ENCODE assay signal across 8 mouse cellular contexts in genomic region chr9:87254903-87255695, GRCm38 (mm10). TPM values are rescaled to one million over a fixed set of nuclear protein-coding genes. Genes with fewer than 3 reads are reported as not detected.
A peak's percentile ranks its signal among the peaks of the same experiment; 100 is the strongest.
DNase-seq lines count a peak whose midpoint lies in the region; ATAC-seq and TF ChIP-seq lines count a peak whose summit lies in the region.

TSS of gene Cep162 (minus strand) at chr9:87255536.

- peak; percentile 97 for ATAC-seq in forebrain, embryonic 12.5 days (ENCODE audit: low FRiP score)
- peak; percentile 98 for ATAC-seq in heart, postnatal 0 days (ENCODE audit: insufficient read depth, low read depth)
- peak; percentile 94 for ATAC-seq in liver, embryonic 16.5 days (ENCODE audit: low read depth)
- peak; percentile 99 for ATAC-seq in neural tube, embryonic 13.5 days (ENCODE audit: low read depth)

- peak within 1 kb of the TSS; percentile 63 for H3K9ac ChIP-seq in forebrain, embryonic 12.5 days
- H3K9ac ChIP-seq in heart, postnatal 0 days (replicated peaks; ENCODE audit: low read depth, low read length): peak within 1 kb of the TSS; percentile 69
- peak within 1 kb of the TSS; percentile 65 for H3K9ac ChIP-seq in liver, embryonic 16.5 days (ENCODE audit: low read depth, low read length)
- peak within 1 kb of the TSS; percentile 77 for H3K9ac ChIP-seq in neural tube, embryonic 13.5 days

- peak; percentile 41; the same call in 1 of the 2 replicates for TF ChIP-seq POLR2A in testis, adult 2 months (IDR thresholded peaks at IDR 0.05; ENCODE audit: control insufficient read depth, low read depth, low read length)

- H3K27ac ChIP-seq in forebrain, embryonic 12.5 days: peak within 1 kb of the TSS; percentile 93
- peak within 1 kb of the TSS; percentile 16 for H3K27ac ChIP-seq in heart, postnatal 0 days (ENCODE audit: low read depth)
- peak within 1 kb of the TSS; percentile 61; the same call in 1 of the 2 replicates for H3K27ac ChIP-seq in liver, embryonic 16.5 days (ENCODE audit: low read length)
- H3K27ac ChIP-seq in neural tube, embryonic 13.5 days (replicated peaks): peak within 1 kb of the TSS; percentile 91
- peak within 1 kb of the TSS; percentile 64 for H3K27ac ChIP-seq in testis, adult 2 months (ENCODE audit: control insufficient read depth, insufficient read depth, low read depth, low read length)

- H3K27me3 ChIP-seq in E14TG2a.4 (ENCODE audit: insufficient read depth, low read length): no peaks in the 10 kb centered on the region
- H3K27me3 ChIP-seq in forebrain, embryonic 12.5 days: no peaks in the 10 kb centered on the region
- H3K27me3 ChIP-seq in heart, postnatal 0 days (ENCODE audit: control insufficient read depth, insufficient read depth, low read length): no peaks in the 10 kb centered on the region
- no peaks in the 10 kb centered on the region for H3K27me3 ChIP-seq in liver, embryonic 16.5 days (ENCODE audit: control insufficient read depth, insufficient read depth, low read depth, low read length)
- no peaks in the 10 kb centered on the region for H3K27me3 ChIP-seq in neural tube, embryonic 13.5 days
- H3K27me3 ChIP-seq in testis, adult 2 months (ENCODE audit: control insufficient read depth, insufficient read depth, low read length): no peaks in the 10 kb centered on the region

- H3K36me3 ChIP-seq in E14TG2a.4 (ENCODE audit: insufficient read depth, low read length): no peaks in the 10 kb centered on the region
- H3K36me3 ChIP-seq in forebrain, embryonic 12.5 days (replicated peaks): no peaks in the 10 kb centered on the region
- H3K36me3 ChIP-seq in heart, postnatal 0 days (replicated peaks; ENCODE audit: control insufficient read depth, insufficient read depth, low read length): no peaks in the 10 kb centered on the region; the same call in 1 of the 2 replicates
- no peaks in the 10 kb centered on the region for H3K36me3 ChIP-seq in liver, embryonic 16.5 days (ENCODE audit: control insufficient read depth, insufficient read depth)
- H3K36me3 ChIP-seq in neural tube, embryonic 13.5 days: no peaks in the 10 kb centered on the region
- no peaks in the 10 kb centered on the region for H3K36me3 ChIP-seq in testis, adult 2 months (ENCODE audit: control insufficient read depth, insufficient read depth, low read length)

- peaks cover 13% of the 10 kb centered on the region for H3K9me3 ChIP-seq in E14TG2a.4 (ENCODE audit: low read length)
- no peaks in the 10 kb centered on the region for H3K9me3 ChIP-seq in forebrain, embryonic 12.5 days
- H3K9me3 ChIP-seq in heart, postnatal 0 days (replicated peaks; ENCODE audit: control insufficient read depth, low read length): 0 out of 2 replicates have a peak, but pooled peaks cover 3% of the 10 kb centered on the region
- no peaks in the 10 kb centered on the region for H3K9me3 ChIP-seq in liver, embryonic 16.5 days (replicated peaks; ENCODE audit: control insufficient read depth, low read length)
- 0 out of 2 replicates have a peak, but pooled peaks cover 3% of the 10 kb centered on the region for H3K9me3 ChIP-seq in neural tube, embryonic 13.5 days

- WGBS in forebrain, embryonic 12.5 days: under 1% methylated on average over 41 of the region's 41 CpGs
- WGBS in heart, postnatal 0 days: under 1% methylated on average over 41 of the region's 41 CpGs
- under 1% methylated on average over 41 of the region's 41 CpGs for WGBS in liver, embryonic 16.5 days (ENCODE audit: insufficient replicate concordance)
- whole genome bisulfite sequencing in neural tube, embryonic 13.5 days: under 1% methylated on average over 41 of the region's 41 CpGs

- H3K4me1 ChIP-seq in E14TG2a.4 (replicated peaks; ENCODE audit: low read depth, low read length): 0 out of 2 replicates have a peak, but pooled peaks cover 3% of the 10 kb centered on the region
- peaks cover 6% of the 10 kb centered on the region for H3K4me1 ChIP-seq in forebrain, embryonic 12.5 days
- peaks cover 4% of the 10 kb centered on the region; the same call in 1 of the 2 replicates for H3K4me1 ChIP-seq in heart, postnatal 0 days (ENCODE audit: control insufficient read depth, insufficient read depth)
- H3K4me1 ChIP-seq in liver, embryonic 16.5 days (ENCODE audit: control insufficient read depth, low read depth, low read length): peaks cover 4% of the 10 kb centered on the region
- peaks cover 12% of the 10 kb centered on the region for H3K4me1 ChIP-seq in neural tube, embryonic 13.5 days (replicated peaks)
- no peaks in the 10 kb centered on the region for H3K4me1 ChIP-seq in testis, adult 2 months (ENCODE audit: control insufficient read depth, insufficient read depth, low read length)

- peak within 1 kb of the TSS; percentile 67 for H3K4me2 ChIP-seq in forebrain, embryonic 12.5 days
- H3K4me2 ChIP-seq in heart, postnatal 0 days (ENCODE audit: low read depth, low read length): peak within 1 kb of the TSS; percentile 88
- peak within 1 kb of the TSS; percentile 79 for H3K4me2 ChIP-seq in liver, embryonic 16.5 days (ENCODE audit: low read depth, low read length)
- H3K4me2 ChIP-seq in neural tube, embryonic 13.5 days: peak within 1 kb of the TSS; percentile 75

- no peak for TF ChIP-seq EP300 in heart, postnatal 0 days (IDR thresholded peaks at IDR 0.05; ENCODE audit: low read depth)

- peak; percentile 81 for DNase-seq in c-Kit-positive CD71-positive TER-119-positive erythroid progenitor cells, embryonic 14.5 days (ENCODE audit: low spot score)
- DNase-seq in heart, postnatal 0 days (ENCODE audit: low spot score): peak; percentile 89
- peak; percentile 90 to 94 for DNase-seq in kidney, postnatal 4 days

- no peak for TF ChIP-seq CTCF in E14TG2a.4 (conservative IDR thresholded peaks at IDR 0.05; ENCODE audit: low read length)
- TF ChIP-seq CTCF in heart, postnatal 0 days (IDR thresholded peaks at IDR 0.05; ENCODE audit: low read depth): no peak
- 0 out of 2 replicates have a peak, but pooled peaks have one; percentile 1 for TF ChIP-seq CTCF in testis, adult 2 months (IDR thresholded peaks at IDR 0.05; ENCODE audit: control insufficient read depth, insufficient read depth, insufficient replicate concordance, low read depth, low read length)

- H3K4me3 ChIP-seq in E14TG2a.4 (replicated peaks; ENCODE audit: low read length): peak within 1 kb of the TSS; percentile 90
- peak within 1 kb of the TSS; percentile 64 for H3K4me3 ChIP-seq in forebrain, embryonic 12.5 days (replicated peaks)
- H3K4me3 ChIP-seq in heart, postnatal 0 days (ENCODE audit: low read depth, low read length): peak within 1 kb of the TSS; percentile 66
- H3K4me3 ChIP-seq in liver, embryonic 16.5 days (ENCODE audit: low read depth, low read length): peak within 1 kb of the TSS; percentile 75
- H3K4me3 ChIP-seq in neural tube, embryonic 13.5 days: peak within 1 kb of the TSS; percentile 70
- H3K4me3 ChIP-seq in testis, adult 2 months (ENCODE audit: control insufficient read depth, low read depth, low read length): peak within 1 kb of the TSS; percentile 91

RNA-seq across cellular contexts. Expression of gene Cep162, which starts in this region (rescaled TPM):
- polyA plus RNA-seq in forebrain, embryonic 12.5 days (2016; fragmentation: Nextera tagmentation; extraction: Ambion mirVana): 12.3 and 12.7 TPM in 2 replicates
- 2.0 and 2.2 TPM in 2 replicates for total RNA-seq in heart, postnatal 0 days (2014; rRNA removed; ENCODE audit: low replicate concordance)
- polyA plus RNA-seq in heart, postnatal 0 days (2015; fragmentation: Nextera tagmentation; extraction: Ambion mirVana): 2.2 and 2.3 TPM in 2 replicates
- polyA plus RNA-seq in liver, embryonic 16.5 days (2015; fragmentation: Nextera tagmentation; extraction: Ambion mirVana): 1.6 and 1.7 TPM in 2 replicates
- polyA plus RNA-seq in neural tube, embryonic 13.5 days (2015; fragmentation: Nextera tagmentation; extraction: Ambion mirVana): 6.5 and 6.9 TPM in 2 replicates
- polyA plus RNA-seq in testis, adult 2 months (2012; rRNA removed): 7.8 and 8.3 TPM in 2 replicates

Comparison
In these comparisons a context has a peak if more than half of its experiments do, and no peak if none do; other contexts are left out.
1. Peak in every context shown above with its lines: DNase-seq, ATAC-seq, H3K4me3 ChIP-seq and H3K27ac ChIP-seq.
2. H3K27ac ChIP-seq: peak in every context shown above with its lines; median percentile 93 in forebrain, embryonic 12.5 days; 91 in neural tube, embryonic 13.5 days; 64 in testis, adult 2 months; 61 in liver, embryonic 16.5 days; 16 in heart, postnatal 0 days.